Mouse (Mus musculus) kidney, postnatal 10 days (tissue): ENCODE data around the gene Wdr38.

Experiments used
- DNase-seq: peaks from one replicate; pipeline ENCODE4 v3.0.0; 2021; ENCODE audit warnings: mixed read lengths

The Wdr38 gene

GRCm38 (mm10) chr2:38997386-38998374, at the start of gene Wdr38:
TSS of gene Wdr38 (plus strand) at chr2:38997476.
- peak; percentile 91 for DNase-seq

DNA sequence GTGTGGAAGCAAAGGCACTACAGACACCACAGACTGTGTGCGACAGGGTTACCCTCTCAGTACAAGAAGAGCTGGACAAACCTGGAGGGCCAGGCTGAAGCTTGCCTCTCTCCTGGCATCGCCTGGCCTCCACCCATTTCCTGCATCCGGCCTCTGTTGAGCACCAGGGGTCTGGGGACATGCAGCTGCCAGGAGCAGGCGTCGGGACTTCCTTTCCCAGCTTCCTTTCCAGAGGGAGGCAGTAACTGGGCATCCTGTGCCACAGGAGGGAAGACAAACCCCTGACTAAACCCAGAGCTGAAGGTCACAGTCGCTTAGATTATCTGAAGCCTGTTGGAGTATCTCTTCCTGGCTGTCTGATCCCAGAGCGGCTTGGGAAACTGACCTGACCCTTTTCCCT, 49.7 kb upstream of the Wdr38 start:
- DNase-seq = peak; percentile 68

- DNase-seq = peak; percentile 88
Measured at GRCm38 (mm10) chr2:38950281-38950719, 47.0 kb upstream of the Wdr38 start.

DNA sequence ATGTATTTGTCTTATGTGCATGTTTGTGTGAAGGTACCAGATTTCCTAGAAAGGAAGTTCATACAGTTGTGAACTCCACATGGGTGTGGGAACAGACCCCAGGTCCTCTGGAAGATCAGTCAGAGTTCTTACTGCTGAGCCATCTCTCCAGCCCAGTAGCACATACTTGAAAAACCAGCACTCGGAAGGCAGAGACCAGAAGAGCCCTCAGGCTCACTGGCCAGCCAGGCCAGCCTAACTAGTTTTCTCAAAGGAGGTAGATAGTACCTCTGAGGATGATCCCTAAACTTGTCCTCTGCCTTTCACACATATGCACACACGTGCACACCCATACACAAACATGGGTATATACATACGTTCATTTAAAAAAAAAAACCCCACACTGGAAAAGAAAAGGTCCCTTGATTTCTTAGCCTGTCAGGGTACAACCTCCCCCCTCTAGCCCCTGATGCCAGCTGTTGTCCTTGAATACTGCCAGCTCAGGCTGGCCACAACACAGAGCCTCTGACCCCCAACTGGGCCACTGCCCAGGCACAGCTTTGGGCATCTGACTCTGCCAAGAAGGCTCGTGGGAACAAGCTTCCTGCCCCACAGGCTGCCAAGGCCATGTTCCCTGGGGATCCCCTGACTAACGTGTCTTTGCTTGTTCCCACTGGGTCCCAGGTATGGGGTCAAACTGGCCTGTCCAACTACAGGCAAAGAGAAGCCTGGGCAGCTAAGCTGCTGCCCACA, 44.0 kb upstream of the Wdr38 start:
- DNase-seq = peak; percentile 33

- DNase-seq = no peak
Measured at GRCm38 (mm10) chr2:38956062-38956461, 41.2 kb upstream of the Wdr38 start.

GRCm38 (mm10) chr2:38957671-38958223, 39.5 kb upstream of the Wdr38 start:
- DNase-seq = no peak

GRCm38 (mm10) chr2:38964198-38964597, 33.1 kb upstream of the Wdr38 start:
- no peak for DNase-seq

- no peak for DNase-seq
Measured at GRCm38 (mm10) chr2:38969650-38970049, 27.6 kb upstream of the Wdr38 start.

GRCm38 (mm10) chr2:38970057-38970456, 27.2 kb upstream of the Wdr38 start:
- DNase-seq = no peak

- DNase-seq = no peak
Measured at GRCm38 (mm10) chr2:38973223-38973622, 24.1 kb upstream of the Wdr38 start.

DNA sequence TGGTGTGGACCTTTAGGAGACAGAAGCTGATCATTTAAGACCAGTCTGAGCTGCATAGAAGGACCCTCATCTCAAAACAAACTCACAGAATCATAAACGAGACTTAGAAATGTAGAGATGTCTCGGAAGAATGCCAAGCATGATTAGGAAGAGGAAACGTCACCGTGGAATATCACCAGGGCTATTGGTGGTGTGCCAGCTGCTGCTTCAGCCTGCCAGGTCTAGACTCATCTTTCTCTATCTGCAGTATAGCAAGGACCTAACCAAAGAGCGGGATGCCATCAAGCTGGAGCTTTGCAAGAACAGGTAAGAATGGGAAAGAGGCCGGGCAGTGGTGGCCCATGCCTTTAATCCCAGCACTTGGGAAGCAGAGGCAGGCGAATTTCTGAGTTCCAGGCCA, 23.6 kb upstream of the Wdr38 start:
- peak; percentile 55 for DNase-seq

DNA sequence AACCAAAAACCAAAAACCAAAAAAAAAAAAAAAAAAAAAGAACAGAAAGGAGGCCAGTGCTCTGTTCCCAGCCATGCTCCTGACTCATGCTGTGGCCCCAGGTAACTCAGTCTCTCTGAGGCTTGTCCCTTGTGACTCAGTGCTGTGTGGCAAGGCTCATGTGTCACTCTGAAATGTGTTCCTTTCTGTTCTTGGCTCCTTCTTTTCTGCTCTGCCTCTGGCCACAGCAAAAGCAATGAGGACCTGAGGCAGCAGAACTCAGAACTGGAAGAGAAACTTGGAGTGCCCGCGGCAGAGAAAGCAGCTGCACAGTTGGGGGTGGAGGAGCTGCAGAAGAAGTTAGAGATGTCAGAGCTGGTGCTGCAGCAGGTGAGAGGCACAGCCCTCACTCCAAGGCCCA, 23.1 kb upstream of the Wdr38 start:
- DNase-seq = no peak

- DNase-seq = no peak
Measured at GRCm38 (mm10) chr2:38975181-38975580, 22.1 kb upstream of the Wdr38 start.

- DNase-seq = no peak
Measured at GRCm38 (mm10) chr2:38975941-38976805, 21.1 kb upstream of the Wdr38 start.

DNA sequence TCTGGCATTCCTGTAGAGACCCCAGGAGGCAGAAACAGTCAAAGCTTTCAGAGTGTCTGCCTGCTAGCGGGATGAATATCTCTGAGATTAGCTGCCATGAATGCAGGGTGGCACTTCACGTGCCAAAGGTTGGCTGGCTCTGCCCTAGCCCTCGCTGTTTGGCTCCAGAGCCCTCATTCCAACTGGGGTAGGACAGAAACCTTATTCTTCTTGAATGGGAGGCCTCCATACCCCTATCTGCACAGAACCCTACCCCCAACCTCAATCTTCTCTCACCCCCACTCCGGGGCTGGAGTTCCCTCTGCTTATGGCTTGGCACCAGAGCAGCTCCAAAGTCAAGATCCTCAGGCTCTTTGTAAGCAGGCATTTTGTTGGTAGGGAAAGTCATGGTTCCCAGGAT, 19.4 kb upstream of the Wdr38 start:
- no peak for DNase-seq

- no peak for DNase-seq
Measured at GRCm38 (mm10) chr2:38983456-38983855, 13.8 kb upstream of the Wdr38 start.

GRCm38 (mm10) chr2:38986580-38986979, 10.7 kb upstream of the Wdr38 start:
- peak; percentile 77 for DNase-seq

GRCm38 (mm10) chr2:38987371-38987770, 9.9 kb upstream of the Wdr38 start:
- DNase-seq = no peak

- no peak for DNase-seq
Measured at GRCm38 (mm10) chr2:38987803-38988510, 9.3 kb upstream of the Wdr38 start.

- no peak for DNase-seq
Measured at GRCm38 (mm10) chr2:38988929-38989328, 8.3 kb upstream of the Wdr38 start.

- no peak for DNase-seq
Measured at GRCm38 (mm10) chr2:38992004-38992403, 5.3 kb upstream of the Wdr38 start.

DNA sequence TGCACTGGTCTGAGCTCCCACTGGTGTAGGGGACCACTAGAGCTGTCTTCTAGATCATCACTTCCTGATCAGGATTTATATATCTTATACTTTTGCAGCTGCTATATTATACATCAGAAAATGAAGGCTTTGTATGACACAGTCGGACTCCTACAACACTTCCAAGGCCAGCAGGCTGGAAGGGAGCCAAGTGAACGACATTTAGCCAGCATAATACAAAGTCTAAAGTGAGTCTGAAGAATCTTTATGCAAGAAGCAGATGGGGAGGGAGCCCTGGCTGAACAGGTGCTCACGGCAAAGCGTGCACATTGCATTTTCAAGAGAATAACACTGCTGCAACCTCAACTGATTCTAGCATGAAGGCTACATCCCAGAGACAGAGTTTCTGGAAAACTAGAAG, 4.8 kb upstream of the Wdr38 start:
- DNase-seq = peak; percentile 70
